Mouse (Mus musculus): Measurements from ENCODE around the gene Olfr730.

Olfr730 gene

GRCm38 (mm10) chr14:50188098-50188497, at the start of gene Olfr730:
Gene Olfr730, minus strand, starts transcription at chr14:50188198.
- DNase-seq (ENCODE audit: extremely low spot score, low read depth, low spot score), result no peak

- DNase-seq (ENCODE audit: extremely low spot score, low read depth, low spot score), result no peak
Measured at GRCm38 (mm10) chr14:50152810-50153209, 35.2 kb downstream of the Olfr730 start, which contains the start of gene Olfr729. Gene Olfr729, minus strand, starts transcription at chr14:50152910.

DNA sequence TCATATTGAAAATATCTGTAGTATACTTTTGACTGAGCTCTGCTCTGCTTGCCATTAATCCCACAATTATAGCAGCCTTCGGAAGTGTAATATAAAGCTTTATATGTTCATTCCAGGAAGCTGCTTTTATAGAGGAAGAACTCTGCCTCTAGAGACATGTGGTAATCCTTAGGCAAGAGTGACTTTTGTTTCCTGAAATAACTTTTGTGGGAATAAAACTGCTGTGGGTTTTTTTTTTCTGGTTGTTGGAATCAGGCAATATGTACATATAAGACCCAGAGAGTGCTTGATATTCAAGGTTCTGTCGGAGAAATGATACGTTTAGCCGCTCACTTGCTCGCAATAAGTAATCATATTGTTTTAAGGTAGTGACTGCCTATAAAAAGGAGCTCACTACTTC, 45.4 kb downstream of the Olfr730 start, which contains the start of gene Olfr728:
TSS of gene Olfr728 (minus strand) at position 101 of the 400 bp plus-strand sequence.
- no peak for DNase-seq (ENCODE audit: extremely low spot score, low read depth, low spot score)

Measured in hindlimb bud, embryonic 11.5 days (tissue).